In the genomic region with DNA sequence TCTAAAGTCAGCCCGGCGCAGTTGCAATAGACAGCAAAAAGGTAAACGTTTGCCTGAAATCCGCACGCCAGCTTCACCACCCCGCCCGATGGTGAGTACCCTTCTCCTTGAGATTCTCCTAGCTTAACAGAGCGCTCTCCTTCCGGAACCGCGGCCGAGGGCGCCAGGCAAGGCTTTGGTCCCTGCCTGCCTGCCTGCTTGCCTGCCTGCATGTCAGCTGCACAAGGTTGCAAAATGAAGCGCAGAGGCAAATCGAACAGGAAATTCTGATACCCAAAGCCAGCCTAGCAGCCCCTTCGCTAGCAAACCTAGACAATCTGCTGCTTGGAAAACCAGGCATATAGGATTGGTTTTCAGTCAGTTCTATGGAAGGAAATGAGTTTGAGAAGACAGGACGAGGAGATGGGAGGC, we compare ENCODE assay signal across 8 mouse cellular contexts. TPM values are rescaled to one million over a fixed set of nuclear protein-coding genes. Genes with fewer than 3 reads are reported as not detected.
A peak's percentile ranks its signal among the peaks of the same experiment; 100 is the strongest.
DNase-seq lines count a peak whose midpoint lies in the region; ATAC-seq lines count a peak whose summit lies in the region.

No protein-coding gene starts in this region.

- H3K27me3 ChIP-seq in embryonic facial prominence, embryonic 12.5 days, result peaks cover 24% of the 10 kb centered on the region
- H3K27me3 ChIP-seq in hindbrain, embryonic 15.5 days, result peaks cover 31% of the 10 kb centered on the region
- peaks cover 93% of the 10 kb centered on the region for H3K27me3 ChIP-seq in liver, embryonic 12.5 days (replicated peaks)

- no peaks in the 10 kb centered on the region for H3K36me3 ChIP-seq in embryonic facial prominence, embryonic 12.5 days
- H3K36me3 ChIP-seq in hindbrain, embryonic 15.5 days, result no peaks in the 10 kb centered on the region
- no peaks in the 10 kb centered on the region for H3K36me3 ChIP-seq in liver, embryonic 12.5 days

- peak overlapping the region; percentile 54 for H3K4me3 ChIP-seq in embryonic facial prominence, embryonic 12.5 days
- H3K4me3 ChIP-seq in hindbrain, embryonic 15.5 days, result peak overlapping the region; percentile 41
- H3K4me3 ChIP-seq in liver, embryonic 12.5 days, result peak overlapping the region; percentile 46

- no peak for ATAC-seq in embryonic facial prominence, embryonic 12.5 days (ENCODE audit: insufficient number of reproducible peaks, insufficient read depth, low FRiP score, low TSS enrichment)
- no peak for ATAC-seq in hindbrain, embryonic 15.5 days (ENCODE audit: low FRiP score, low read depth)
- ATAC-seq in liver, embryonic 12.5 days, result no peak

- under 1% methylated on average over 17 of the region's 17 CpGs for WGBS in embryonic facial prominence, embryonic 12.5 days
- WGBS in hindbrain, embryonic 15.5 days, result 0% methylated on average over 17 of the region's 17 CpGs
- WGBS in liver, embryonic 12.5 days (ENCODE audit: insufficient replicate concordance), result 1% methylated on average over 17 of the region's 17 CpGs

- peaks cover 13% of the 10 kb centered on the region for H3K4me1 ChIP-seq in embryonic facial prominence, embryonic 12.5 days
- H3K4me1 ChIP-seq in hindbrain, embryonic 15.5 days (replicated peaks), result peaks cover 24% of the 10 kb centered on the region
- 0 out of 2 replicates have a peak, but pooled peaks cover 3% of the 10 kb centered on the region for H3K4me1 ChIP-seq in liver, embryonic 12.5 days

- no peaks in the 10 kb centered on the region for H3K9me3 ChIP-seq in embryonic facial prominence, embryonic 12.5 days
- no peaks in the 10 kb centered on the region for H3K9me3 ChIP-seq in hindbrain, embryonic 15.5 days
- H3K9me3 ChIP-seq in liver, embryonic 12.5 days (replicated peaks), result no peaks in the 10 kb centered on the region

- H3K4me2 ChIP-seq in embryonic facial prominence, embryonic 12.5 days (replicated peaks), result peak overlapping the region; percentile 48
- H3K4me2 ChIP-seq in hindbrain, embryonic 15.5 days, result peak overlapping the region; percentile 82
- peak overlapping the region; percentile 49 for H3K4me2 ChIP-seq in liver, embryonic 12.5 days

- peak overlapping the region; percentile 82 for H3K9ac ChIP-seq in embryonic facial prominence, embryonic 12.5 days
- H3K9ac ChIP-seq in hindbrain, embryonic 15.5 days, result peak overlapping the region; percentile 53
- peak overlapping the region; percentile 59 for H3K9ac ChIP-seq in liver, embryonic 12.5 days

- H3K27ac ChIP-seq in embryonic facial prominence, embryonic 12.5 days, result peak overlapping the region; percentile 94
- peak overlapping the region; percentile 82 for H3K27ac ChIP-seq in hindbrain, embryonic 15.5 days (replicated peaks)
- peak overlapping the region; percentile 73 for H3K27ac ChIP-seq in liver, embryonic 12.5 days

- peak; percentile 43 for DNase-seq in right cerebral cortex, postnatal 25 days
- no peak for DNase-seq in right cerebral cortex, postnatal 14 days
- DNase-seq in retina, postnatal 1 day, result peak; percentile 61
- no peak for DNase-seq in spleen, postnatal 14 days (ENCODE audit: low spot score in 2 of 2)
- no peak for DNase-seq in cerebellum, postnatal 4 days (ENCODE audit: low spot score in 2 of 2)

RNA-seq across cellular contexts. Expression of a gene that starts 1.1 kb away (rescaled TPM):
- 96.9 and 99.0 TPM in 2 replicates for polyA plus RNA-seq in embryonic facial prominence, embryonic 12.5 days (2016; fragmentation: Nextera tagmentation; extraction: Ambion mirVana)
- 87.2 and 90.1 TPM in 2 replicates for polyA plus RNA-seq in hindbrain, embryonic 15.5 days (2015; fragmentation: Nextera tagmentation; extraction: Ambion mirVana)
- 23.3 and 26.8 TPM in 2 replicates for polyA plus RNA-seq in liver, embryonic 12.5 days (2016; fragmentation: Nextera tagmentation; extraction: Ambion mirVana)

Comparison
In these comparisons a context has a peak if more than half of its experiments do, and no peak if none do; other contexts are left out.
1. DNase-seq: peak in right cerebral cortex, postnatal 25 days (single experiment) and retina, postnatal 1 day (single experiment); none in right cerebral cortex, postnatal 14 days (single experiment), spleen, postnatal 14 days (0 of 2) and cerebellum, postnatal 4 days (0 of 2).
2. Peak in every context shown above with its lines, with median percentiles within 50 percentile points of each other: H3K27ac ChIP-seq, H3K4me2 ChIP-seq, H3K4me3 ChIP-seq and H3K9ac ChIP-seq.